Mouse (Mus musculus): ENCODE data around the gene Dctn3. TPM values are rescaled to one million over a fixed set of nuclear protein-coding genes. Genes with fewer than 3 reads are reported as not detected.
"Not testable (repeated sequence)": the region's sequence is repeated elsewhere in the genome, so short reads cannot be mapped to it uniquely, and the experiment has no call there.

Gene Dctn3
- polyA plus RNA-seq, 1 experiment from 2014 or later, result 146 TPM

- H3K4me3 ChIP-seq (replicated peaks); H3K27me3 ChIP-seq; H3K36me3 ChIP-seq; H3K9ac ChIP-seq; H3K27ac ChIP-seq (replicated peaks); H3K4me1 ChIP-seq; ATAC-seq (ENCODE audit: insufficient number of reproducible peaks, low FRiP score, low TSS enrichment, low read depth); H3K9me3 ChIP-seq (replicated peaks): not testable (repeated sequence)
- H3K4me2 ChIP-seq (replicated peaks), result peak within 1 kb of the TSS; percentile 37; the same call in 1 of the 2 replicates
- 14% methylated on average over 29 of the region's 40 CpGs for whole genome bisulfite sequencing
Measured at GRCm38 (mm10) chr4:41696930-41697841, 25.8 kb downstream of the Dctn3 start, which contains the start of gene Cntfr. TSS of gene Cntfr (minus strand) at chr4:41697089.

DNA sequence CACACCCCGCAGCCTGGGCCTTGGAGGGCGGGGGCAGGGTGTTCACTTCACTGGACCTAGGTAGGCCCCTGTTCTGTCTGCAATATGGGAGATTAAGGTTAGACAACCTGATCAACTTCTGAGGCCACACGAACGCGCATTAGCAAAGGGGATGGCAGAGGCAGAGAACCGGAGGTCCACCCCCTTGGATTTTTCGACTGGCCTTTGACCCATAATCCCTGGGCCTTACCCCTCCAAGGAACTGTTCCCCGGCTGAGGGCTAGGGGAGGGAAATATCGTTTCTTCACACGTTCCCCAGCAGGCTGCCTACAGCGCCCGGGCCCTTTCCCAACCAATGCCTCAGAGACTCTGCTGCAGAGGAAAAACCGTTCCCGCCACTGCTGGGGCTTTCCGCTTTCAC is 26.5 kb downstream of the Dctn3 start:
- WGBS, result 13% methylated on average over 12 of the region's 15 CpGs
- H3K4me2 ChIP-seq (replicated peaks); H3K4me3 ChIP-seq (replicated peaks); H3K27ac ChIP-seq (replicated peaks); H3K9ac ChIP-seq; H3K27me3 ChIP-seq; H3K36me3 ChIP-seq; H3K9me3 ChIP-seq (replicated peaks); ATAC-seq (ENCODE audit: insufficient number of reproducible peaks, low FRiP score, low TSS enrichment, low read depth); H3K4me1 ChIP-seq: not testable (repeated sequence)

GRCm38 (mm10) chr4:41695800-41696199 is 27.2 kb downstream of the Dctn3 start:
- 6% methylated on average over 8 of the region's 38 CpGs for WGBS
- peak overlapping the region; percentile 37 for H3K4me2 ChIP-seq (replicated peaks)
- H3K36me3 ChIP-seq; H3K27ac ChIP-seq (replicated peaks); H3K27me3 ChIP-seq; H3K9me3 ChIP-seq (replicated peaks); H3K9ac ChIP-seq; H3K4me3 ChIP-seq (replicated peaks); ATAC-seq (ENCODE audit: insufficient number of reproducible peaks, low FRiP score, low TSS enrichment, low read depth); H3K4me1 ChIP-seq: not testable (repeated sequence)

GRCm38 (mm10) chr4:41693511-41693910 is 29.5 kb downstream of the Dctn3 start:
- 20% methylated on average over 4 of the region's 4 CpGs for WGBS
- H3K9me3 ChIP-seq (replicated peaks); H3K36me3 ChIP-seq; ATAC-seq (ENCODE audit: insufficient number of reproducible peaks, low FRiP score, low TSS enrichment, low read depth); H3K27me3 ChIP-seq; H3K9ac ChIP-seq; H3K4me1 ChIP-seq; H3K4me3 ChIP-seq (replicated peaks); H3K27ac ChIP-seq (replicated peaks); H3K4me2 ChIP-seq (replicated peaks): not testable (repeated sequence)

GRCm38 (mm10) chr4:41690014-41690413 is 33.0 kb downstream of the Dctn3 start:
- ATAC-seq (ENCODE audit: insufficient number of reproducible peaks, low FRiP score, low TSS enrichment, low read depth); H3K27ac ChIP-seq (replicated peaks); H3K4me2 ChIP-seq (replicated peaks); H3K9me3 ChIP-seq (replicated peaks); H3K9ac ChIP-seq; H3K4me1 ChIP-seq; H3K36me3 ChIP-seq; H3K27me3 ChIP-seq; H3K4me3 ChIP-seq (replicated peaks): not testable (repeated sequence)
- WGBS, result no CpG with 5 or more reads among the region's 4 CpGs

DNA sequence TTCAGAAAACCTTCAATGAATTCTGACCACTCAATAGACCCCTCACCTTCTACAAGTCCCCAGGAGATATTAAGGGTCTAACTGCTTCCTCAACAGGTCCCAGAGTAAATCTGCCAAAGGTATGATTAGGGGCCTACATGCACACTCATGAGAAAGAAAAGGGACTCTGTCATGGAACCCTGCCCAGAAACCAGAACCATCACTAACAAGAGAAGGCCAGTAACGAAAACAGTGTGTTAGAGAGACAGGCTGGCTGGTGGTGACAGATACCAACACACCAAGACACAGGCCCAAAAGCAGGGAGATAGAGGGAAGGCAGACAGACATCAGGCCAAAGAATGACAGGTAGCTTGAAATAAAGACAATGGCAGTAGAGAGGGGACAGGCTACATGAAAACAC is 34.4 kb downstream of the Dctn3 start:
- not testable (repeated sequence) for ATAC-seq (ENCODE audit: insufficient number of reproducible peaks, low FRiP score, low TSS enrichment, low read depth)
- 32% methylated on average over 1 of the region's 1 CpGs for WGBS

GRCm38 (mm10) chr4:41685882-41686492 is 37.0 kb downstream of the Dctn3 start:
- H3K9ac ChIP-seq; H3K4me3 ChIP-seq (replicated peaks); H3K4me2 ChIP-seq (replicated peaks); H3K9me3 ChIP-seq (replicated peaks); ATAC-seq (ENCODE audit: insufficient number of reproducible peaks, low FRiP score, low TSS enrichment, low read depth); H3K27me3 ChIP-seq; H3K36me3 ChIP-seq; H3K27ac ChIP-seq (replicated peaks): not testable (repeated sequence)
- 55% methylated on average over 10 of the region's 10 CpGs for WGBS
- H3K4me1 ChIP-seq, result peaks cover 17% of the 10 kb centered on the region

More for the DNA sequence above, 34.4 kb downstream of the Dctn3 start:
- not testable (repeated sequence) for H3K27ac ChIP-seq (replicated peaks); H3K9ac ChIP-seq; H3K27me3 ChIP-seq; H3K4me1 ChIP-seq; H3K9me3 ChIP-seq (replicated peaks); H3K4me3 ChIP-seq (replicated peaks); H3K4me2 ChIP-seq (replicated peaks); H3K36me3 ChIP-seq

- H3K9me3 ChIP-seq (replicated peaks); ATAC-seq (ENCODE audit: insufficient number of reproducible peaks, low FRiP score, low TSS enrichment, low read depth); H3K27ac ChIP-seq (replicated peaks); H3K4me2 ChIP-seq (replicated peaks); H3K9ac ChIP-seq; H3K36me3 ChIP-seq; H3K27me3 ChIP-seq; H3K4me3 ChIP-seq (replicated peaks): not testable (repeated sequence)
- peaks cover 25% of the 10 kb centered on the region for H3K4me1 ChIP-seq
- 3% methylated on average over 11 of the region's 14 CpGs for WGBS
Measured at GRCm38 (mm10) chr4:41684931-41685453, 38.0 kb downstream of the Dctn3 start.

DNA sequence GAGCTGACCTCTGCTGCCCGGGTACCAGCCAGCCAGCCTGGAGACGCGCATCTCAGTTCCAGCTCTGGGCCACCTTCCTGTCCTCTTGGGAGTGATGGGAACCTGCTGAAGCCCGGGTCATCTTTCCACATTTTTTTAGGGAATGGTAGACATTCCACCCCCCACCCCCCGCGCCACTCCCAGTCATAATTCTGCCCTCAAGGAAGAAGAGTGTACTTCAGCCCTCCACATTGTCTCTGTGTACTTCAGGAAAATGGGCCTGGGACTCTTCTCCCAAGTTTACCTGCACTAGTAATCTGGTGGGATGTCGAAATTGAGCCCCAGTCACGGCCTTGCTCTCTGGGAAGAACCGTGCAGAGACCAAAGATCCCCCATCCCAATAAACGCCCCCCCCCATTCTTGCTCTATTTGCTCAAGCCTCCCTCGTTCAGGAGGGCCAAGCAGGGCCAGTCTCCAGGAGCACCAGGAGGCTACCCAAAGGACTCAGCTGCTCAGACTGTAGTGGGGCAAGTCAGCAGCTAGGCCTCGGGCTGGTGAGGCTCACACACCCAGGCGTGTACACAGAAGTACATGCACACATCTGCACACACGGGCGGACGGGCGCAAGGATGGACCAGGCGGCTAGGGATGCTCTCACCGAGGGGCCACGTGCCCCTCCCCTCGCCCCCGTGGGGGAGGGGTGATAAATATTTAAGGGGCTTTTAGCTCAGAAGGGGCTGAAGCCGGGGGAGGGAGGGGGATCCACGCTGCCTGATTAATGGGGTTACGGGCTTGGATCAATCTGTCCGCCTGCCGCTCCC is 38.6 kb downstream of the Dctn3 start:
- H3K27ac ChIP-seq (replicated peaks); H3K9ac ChIP-seq; ATAC-seq (ENCODE audit: insufficient number of reproducible peaks, low FRiP score, low TSS enrichment, low read depth); H3K36me3 ChIP-seq; H3K27me3 ChIP-seq; H3K9me3 ChIP-seq (replicated peaks): not testable (repeated sequence)
- H3K4me1 ChIP-seq, result peaks cover 32% of the 10 kb centered on the region
- H3K4me3 ChIP-seq (replicated peaks), result 0 out of 2 replicates have a peak overlapping the region, but pooled peaks have one; percentile 13
- 11% methylated on average over 27 of the region's 27 CpGs for WGBS
- peak overlapping the region; percentile 34 for H3K4me2 ChIP-seq (replicated peaks)

DNA sequence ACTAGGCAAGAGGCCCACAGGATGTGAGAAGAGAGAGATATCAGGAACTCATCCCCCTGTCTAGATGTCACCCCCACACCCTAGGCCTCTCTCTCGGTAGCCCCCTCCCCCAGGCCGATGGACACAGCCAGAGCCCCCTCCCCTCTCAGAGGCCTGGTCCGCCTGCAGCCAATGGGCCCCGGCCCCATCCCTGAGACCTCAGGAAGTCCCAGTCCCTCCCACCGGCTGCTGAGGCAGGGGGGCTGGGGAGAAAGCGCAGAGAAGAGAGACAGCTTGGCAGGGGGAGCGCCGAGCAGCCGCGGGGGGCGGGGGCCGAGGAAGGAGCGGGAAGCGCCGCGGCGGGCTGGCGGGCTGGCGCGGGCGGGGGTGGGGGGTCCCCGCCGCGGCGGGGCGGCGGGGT is 39.7 kb downstream of the Dctn3 start:
- Histone ChIP-seq H3K4me3 (replicated peaks) (peak overlapping the region; percentile 25; the same call in 1 of the 2 replicates), H3K4me2 (replicated peaks) (peak overlapping the region; percentile 41), H3K4me1 (peaks cover 40% of the 10 kb centered on the region)
- H3K27me3 ChIP-seq; H3K36me3 ChIP-seq; H3K27ac ChIP-seq (replicated peaks); H3K9me3 ChIP-seq (replicated peaks); H3K9ac ChIP-seq: not testable (repeated sequence)
- 2% methylated on average over 19 of the region's 27 CpGs for WGBS
- peak; percentile 30; the same call in 1 of the 2 replicates for ATAC-seq (ENCODE audit: insufficient number of reproducible peaks, low FRiP score, low TSS enrichment, low read depth)

- H3K27me3 ChIP-seq, result no peaks in the 10 kb centered on the region
- 37% methylated on average over 6 of the region's 6 CpGs for WGBS
- H3K9ac ChIP-seq, result no peak overlapping the region
- H3K9me3 ChIP-seq (replicated peaks), result no peaks in the 10 kb centered on the region
- H3K4me2 ChIP-seq (replicated peaks), result no peak overlapping the region; the same call in 1 of the 2 replicates
- H3K4me1 ChIP-seq, result peaks cover 40% of the 10 kb centered on the region
- ATAC-seq (ENCODE audit: insufficient number of reproducible peaks, low FRiP score, low TSS enrichment, low read depth), result no peak
- H3K27ac ChIP-seq (replicated peaks), result 0 out of 2 replicates have a peak overlapping the region, but pooled peaks have one; percentile 5
- H3K36me3 ChIP-seq, result no peaks in the 10 kb centered on the region
- no peak overlapping the region for H3K4me3 ChIP-seq (replicated peaks)
Measured at GRCm38 (mm10) chr4:41682789-41683188, 40.2 kb downstream of the Dctn3 start.

Data from embryonic facial prominence, embryonic 15.5 days (tissue).